Mouse (Mus musculus) stomach, embryonic 15.5 days (tissue): Measurements from ENCODE around the gene Nfe2l1. TPM values are rescaled to one million over a fixed set of nuclear protein-coding genes. Genes with fewer than 3 reads are reported as not detected.
A peak's percentile ranks its signal among the peaks of the same experiment; 100 is the strongest.

Experiments used
- ATAC-seq: fragments of 200-750 bp; cut with Nextera tagmentation; 2 replicates; pipeline ENCODE4 v1.8.0; 2017; ENCODE audit warnings: low read depth, moderate number of reproducible peaks, moderate TSS enrichment; ENCODE audit not compliant: insufficient read depth, low FRiP score
- H3K27ac ChIP-seq: fragments of 300-500 bp; sonication (generic); 2 replicates; pipeline ENCODE4 v1.5.1; 2015; ENCODE audit warnings: mild to moderate bottlenecking, inconsistent platforms
- H3K27me3 ChIP-seq: fragments of 300-500 bp; sonication (generic); replicated peaks from 2 replicates; pipeline ENCODE4 v1.6.1; 2015; ENCODE audit warnings: inconsistent platforms
- H3K36me3 ChIP-seq: fragments of 300-500 bp; sonication (generic); 2 replicates; pipeline ENCODE4 v1.6.1; 2015; ENCODE audit warnings: inconsistent platforms
- H3K4me1 ChIP-seq: fragments of 300-500 bp; sonication (generic); 2 replicates; pipeline ENCODE4 v1.6.1; 2015; ENCODE audit warnings: inconsistent platforms
- H3K4me2 ChIP-seq: fragments of 300-500 bp; sonication (generic); 2 replicates; pipeline ENCODE4 v1.6.1; 2015; ENCODE audit warnings: mild to moderate bottlenecking, inconsistent platforms
- H3K4me3 ChIP-seq: fragments of 300-500 bp; sonication (generic); replicated peaks from 2 replicates; pipeline ENCODE4 v1.5.1; 2015; ENCODE audit warnings: inconsistent platforms
- H3K9ac ChIP-seq: fragments of 300-500 bp; sonication (generic); 2 replicates; pipeline ENCODE4 v1.6.1; 2015; ENCODE audit warnings: inconsistent platforms
- H3K9me3 ChIP-seq: fragments of 300-500 bp; sonication (generic); 2 replicates; pipeline ENCODE4 v1.6.1; 2016; ENCODE audit warnings: inconsistent platforms
- WGBS: fragments of 180-500 bp; shearing (Covaris S2); methylation state at CpG from one replicate; pipeline ENCODE4 v1.1.7; 2015; 5-methylcytosine and 5-hydroxymethylcytosine counted together
- microRNA counts: library from miRNA; unstranded; fragments of <30 nt; microRNA quantifications from one replicate; lab custom pipeline; 2016
- microRNA-seq: library from miRNA; unstranded; fragments of <30 nt; microRNA quantifications from one replicate; pipeline ENCODE4, GENCODE M21; 2016
- polyA plus RNA-seq: library from polyadenylated mRNA; unstranded; fragments of >200 nt; fragmentation: Nextera tagmentation; extraction: Ambion mirVana; gene quantifications from 2 replicates; pipeline ENCODE4 v1.2.1, GENCODE M21; 2015

The Nfe2l1 gene
- polyA plus RNA-seq, 1 experiment from 2014 or later = 52.6 TPM

- H3K4me1 ChIP-seq = peaks cover 9% of the 10 kb centered on the region
- H3K27me3 ChIP-seq = no peaks in the 10 kb centered on the region
- H3K4me2 ChIP-seq = peak overlapping the region; percentile 85
- H3K9me3 ChIP-seq = no peaks in the 10 kb centered on the region
- ATAC-seq = no peak
- no peak overlapping the region for H3K9ac ChIP-seq
- no peak overlapping the region; the same call in 1 of the 2 replicates for H3K4me3 ChIP-seq
- no peak overlapping the region for H3K27ac ChIP-seq
- 45% methylated on average over 3 of the region's 3 CpGs for WGBS
- 0 out of 2 replicates have a peak, but pooled peaks cover 10% of the 10 kb centered on the region for H3K36me3 ChIP-seq
These were observed 53.7 kb downstream of the Nfe2l1 start for GRCm38 (mm10) chr11:96776068-96776467.

- no peaks in the 10 kb centered on the region for H3K9me3 ChIP-seq
- peaks cover 9% of the 10 kb centered on the region for H3K4me1 ChIP-seq
- peaks cover 11% of the 10 kb centered on the region; the same call in 1 of the 2 replicates for H3K36me3 ChIP-seq
- no peak overlapping the region for H3K4me3 ChIP-seq
- H3K27me3 ChIP-seq = no peaks in the 10 kb centered on the region
- no peak for ATAC-seq
- no peak overlapping the region for H3K4me2 ChIP-seq
- WGBS = 72% methylated on average over 7 of the region's 7 CpGs
- H3K27ac ChIP-seq = no peak overlapping the region
- no peak overlapping the region for H3K9ac ChIP-seq
These were observed 54.1 kb downstream of the Nfe2l1 start for GRCm38 (mm10) chr11:96775665-96776064.

GRCm38 (mm10) chr11:96775063-96775462 is 54.7 kb downstream of the Nfe2l1 start:
- Histone ChIP-seq H3K4me3 (no peak overlapping the region), H3K9ac (no peak overlapping the region), H3K36me3 (peaks cover 15% of the 10 kb centered on the region; the same call in 1 of the 2 replicates), H3K4me2 (no peak overlapping the region), H3K27ac (no peak overlapping the region), H3K27me3 (no peaks in the 10 kb centered on the region), H3K4me1 (peaks cover 9% of the 10 kb centered on the region), H3K9me3 (no peaks in the 10 kb centered on the region)
- WGBS = 90% methylated on average over 8 of the region's 8 CpGs
- ATAC-seq = no peak

GRCm38 (mm10) chr11:96774536-96774935 is 55.2 kb downstream of the Nfe2l1 start:
- ATAC-seq = no peak
- Histone ChIP-seq H3K4me3 (no peak overlapping the region), H3K27ac (no peak overlapping the region), H3K9me3 (no peaks in the 10 kb centered on the region), H3K27me3 (no peaks in the 10 kb centered on the region), H3K4me2 (no peak overlapping the region), H3K36me3 (peaks cover 15% of the 10 kb centered on the region; the same call in 1 of the 2 replicates), H3K4me1 (peaks cover 9% of the 10 kb centered on the region), H3K9ac (no peak overlapping the region)
- WGBS = 85% methylated on average over 3 of the region's 3 CpGs

- 85% methylated on average over 9 of the region's 9 CpGs for WGBS
- no peak overlapping the region for H3K4me2 ChIP-seq
These were observed 57.4 kb downstream of the Nfe2l1 start for GRCm38 (mm10) chr11:96772413-96772812.

GRCm38 (mm10) chr11:96771274-96771975 is 58.3 kb downstream of the Nfe2l1 start:
- no peak for ATAC-seq
- Histone ChIP-seq H3K9ac (no peak overlapping the region), H3K9me3 (no peaks in the 10 kb centered on the region), H3K4me3 (no peak overlapping the region), H3K4me2 (no peak overlapping the region), H3K36me3 (peaks cover 17% of the 10 kb centered on the region; the same call in 1 of the 2 replicates), H3K27ac (no peak overlapping the region), H3K27me3 (no peaks in the 10 kb centered on the region), H3K4me1 (peaks cover 6% of the 10 kb centered on the region)
- 89% methylated on average over 9 of the region's 9 CpGs for whole genome bisulfite sequencing

More at GRCm38 (mm10) chr11:96772413-96772812, 57.4 kb downstream of the Nfe2l1 start:
- peaks cover 17% of the 10 kb centered on the region; the same call in 1 of the 2 replicates for H3K36me3 ChIP-seq
- no peaks in the 10 kb centered on the region for H3K27me3 ChIP-seq
- peaks cover 12% of the 10 kb centered on the region for H3K4me1 ChIP-seq
- H3K27ac ChIP-seq = no peak overlapping the region
- ATAC-seq = no peak
- no peaks in the 10 kb centered on the region for H3K9me3 ChIP-seq
- H3K4me3 ChIP-seq = no peak overlapping the region
- no peak overlapping the region for H3K9ac ChIP-seq

- Histone ChIP-seq H3K27ac (no peak overlapping the region), H3K4me3 (no peak overlapping the region), H3K9ac (no peak overlapping the region), H3K27me3 (no peaks in the 10 kb centered on the region), H3K4me2 (no peak overlapping the region), H3K9me3 (no peaks in the 10 kb centered on the region), H3K4me1 (peaks cover 9% of the 10 kb centered on the region; the same call in 1 of the 2 replicates), H3K36me3 (peaks cover 17% of the 10 kb centered on the region; the same call in 1 of the 2 replicates)
- no peak for ATAC-seq
- WGBS = 59% methylated on average over 9 of the region's 9 CpGs
These were observed 61.5 kb downstream of the Nfe2l1 start for GRCm38 (mm10) chr11:96768240-96768639.

MicroRNA genes within 50 kb of the gene (microRNA counts, 519-probe panel; counts per million panel counts)
- 3,605 counts per million, percentile 90 among the panel's probes with 10 or more counts for microRNA mmu-miR-152 (lab: Ali Mortazavi, UCI)

Small RNA genes lying within 50 kb of the gene (microRNA-seq; reads per million reads assigned to microRNA genes)
- 191 reads per million, percentile 58 among the genes with 10 or more reads in this experiment for gene Mir152

Other genes with a start within 250 kb of the Nfe2l1 start
- 16.5 and 17.4 TPM in 2 replicates for gene Snx11, start 52.4 kb downstream of the Nfe2l1 start, polyA plus RNA-seq
- gene Cbx1, start 40.8 kb downstream of the Nfe2l1 start, polyA plus RNA-seq = 99.1 and 99.2 TPM in 2 replicates
- 124 and 125 TPM in 2 replicates for gene Copz2, start 19.9 kb upstream of the Nfe2l1 start, polyA plus RNA-seq
- gene Cdk5rap3, start 86.5 kb upstream of the Nfe2l1 start, polyA plus RNA-seq = 67.2 and 76.5 TPM in 2 replicates
- gene Prr15l, start 98.1 kb upstream of the Nfe2l1 start, polyA plus RNA-seq = 55.2 and 65.6 TPM in 2 replicates
- gene Pnpo, start 114.0 kb upstream of the Nfe2l1 start, polyA plus RNA-seq = 63.6 and 85.7 TPM in 2 replicates
- 12.7 and 13.5 TPM in 2 replicates for gene Sp2, start 153.0 kb upstream of the Nfe2l1 start, polyA plus RNA-seq
- 1.4 and 3.7 TPM in 2 replicates for gene Sp6, start 183.4 kb upstream of the Nfe2l1 start, polyA plus RNA-seq
- gene Scrn2, start 200.0 kb upstream of the Nfe2l1 start, polyA plus RNA-seq = 19.7 and 20.1 TPM in 2 replicates
- gene Lrrc46, start 211.4 kb upstream of the Nfe2l1 start, polyA plus RNA-seq = 0.54 and 0.86 TPM in 2 replicates
- 78.8 and 85.1 TPM in 2 replicates for gene Mrpl10, start 211.6 kb upstream of the Nfe2l1 start, polyA plus RNA-seq
- gene Osbpl7, start 220.7 kb upstream of the Nfe2l1 start, polyA plus RNA-seq = 7.8 and 9.5 TPM in 2 replicates